Mouse (Mus musculus) CH12.LX (cell line): ENCODE data around the gene Gm2a. TPM values are rescaled to one million over a fixed set of nuclear protein-coding genes. Genes with fewer than 3 reads are reported as not detected.

ENCODE experiments used
- DNase-seq: peaks from one replicate; pipeline ENCODE4 v3.0.0-alpha.2; 2013; ENCODE audit errors: extremely low read depth
- H3K27ac ChIP-seq: 2 replicates; pipeline ENCODE4 v1.5.1; 2012; ENCODE audit warnings: low read depth, mild to moderate bottlenecking, control low read depth, moderate library complexity; ENCODE audit not compliant: insufficient read depth
- H3K27me3 ChIP-seq: replicated peaks from 2 replicates; pipeline ENCODE3; 2012; ENCODE audit warnings: inconsistent platforms
- H3K36me3 ChIP-seq, 2 experiments: replicated peaks in 1 of 2; 2 replicates each; pipeline versions ENCODE3 to v1.6.1; 2012; ENCODE audit warnings: inconsistent platforms in 1 of 2, low read length in 1 of 2, mild to moderate bottlenecking in 1 of 2, mixed read lengths in 1 of 2, moderate library complexity in 1 of 2; ENCODE audit not compliant: control insufficient read depth in 1 of 2, insufficient read depth in 1 of 2
- H3K4me1 ChIP-seq, 2 experiments: 2 replicates each; pipeline ENCODE4 v1.6.1; 2012; ENCODE audit warnings: inconsistent platforms in 1 of 2, moderate library complexity in 1 of 2; ENCODE audit not compliant: insufficient read depth in 2 of 2, control insufficient read depth in 1 of 2
- H3K4me2 ChIP-seq: 2 replicates; pipeline ENCODE4 v1.6.1; 2012; ENCODE audit warnings: low read depth, mild to moderate bottlenecking, control low read depth; ENCODE audit not compliant: poor library complexity, insufficient read depth, severe bottlenecking
- H3K4me3 ChIP-seq, 3 experiments: fragments of 150-350 bp in 1 of 3; sonication (generic) in 1 of 3; replicated peaks in 1 of 3; 2 replicates each; pipeline versions ENCODE3 to v1.5.1; 2011 to 2012; ENCODE audit warnings: low read depth in 2 of 3, low read length in 2 of 3, mild to moderate bottlenecking in 2 of 3, moderate library complexity in 2 of 3, control low read depth in 1 of 3, improper control_type of control experiment in 1 of 3, inconsistent platforms in 1 of 3, mixed read lengths in 1 of 3; ENCODE audit not compliant: poor library complexity in 1 of 3
- H3K79me2 ChIP-seq: replicated peaks from 2 replicates; pipeline ENCODE4 v1.6.1; 2012; ENCODE audit warnings: mild to moderate bottlenecking, moderate library complexity; ENCODE audit not compliant: control insufficient read depth, poor library complexity, insufficient read depth, severe bottlenecking; ENCODE audit errors: extremely low read depth
- H3K9ac ChIP-seq: 2 replicates; pipeline ENCODE4 v1.6.1; 2012; ENCODE audit warnings: low read depth, mild to moderate bottlenecking, control low read depth, moderate library complexity; ENCODE audit not compliant: insufficient read depth
- H3K9me3 ChIP-seq: replicated peaks from 2 replicates; pipeline ENCODE3; 2012; ENCODE audit warnings: low read length, inconsistent platforms, mixed read lengths
- BHLHE40 ChIP-seq: IDR thresholded peaks from 2 replicates; pipeline ENCODE4 v1.6.1; 2011; ENCODE audit warnings: mild to moderate bottlenecking, low read depth, low read length, improper control_type of control experiment
- ELF1 ChIP-seq: IDR thresholded peaks from 2 replicates; pipeline ENCODE4 v1.6.1; 2014; ENCODE audit warnings: low read depth, mild to moderate bottlenecking, inconsistent platforms, low read length, improper control_type of control experiment
- GABPA ChIP-seq: IDR thresholded peaks from 2 replicates; pipeline ENCODE4 v1.6.1; 2012; ENCODE audit warnings: low read depth, low read length, improper control_type of control experiment, inconsistent platforms; ENCODE audit not compliant: insufficient replicate concordance
- IRF4 ChIP-seq: IDR thresholded peaks from 2 replicates; pipeline ENCODE4 v1.6.1; 2014; ENCODE audit warnings: low read depth, mild to moderate bottlenecking, inconsistent platforms, low read length, improper control_type of control experiment
- JUN ChIP-seq: IDR thresholded peaks from 2 replicates; pipeline ENCODE4 v1.6.1; 2011; ENCODE audit warnings: low read depth, mild to moderate bottlenecking, low read length, improper control_type of control experiment, moderate library complexity; ENCODE audit not compliant: insufficient read depth
- JUND ChIP-seq: conservative IDR thresholded peaks from 2 replicates; pipeline ENCODE4 v1.6.1; 2011; ENCODE audit warnings: low read depth, low read length, improper control_type of control experiment
- KAT2A ChIP-seq: IDR thresholded peaks from 2 replicates; pipeline ENCODE4 v1.6.1; 2012; ENCODE audit warnings: low read length, improper control_type of control experiment, inconsistent platforms; ENCODE audit not compliant: insufficient replicate concordance
- MAX ChIP-seq: IDR thresholded peaks from 2 replicates; pipeline ENCODE4 v1.6.1; 2011; ENCODE audit warnings: low read length, improper control_type of control experiment
- MAZ ChIP-seq: IDR thresholded peaks from 2 replicates; pipeline ENCODE4 v1.6.1; 2012; ENCODE audit warnings: low read depth, mild to moderate bottlenecking, inconsistent platforms, low read length, improper control_type of control experiment, moderate library complexity
- MEF2A ChIP-seq: IDR thresholded peaks from 2 replicates; pipeline ENCODE4 v1.6.1; 2014; ENCODE audit warnings: low read depth, mild to moderate bottlenecking, inconsistent platforms, low read length, improper control_type of control experiment, borderline replicate concordance
- MYC ChIP-seq: IDR thresholded peaks from 2 replicates; pipeline ENCODE4 v1.6.1; 2011; ENCODE audit warnings: low read depth, mild to moderate bottlenecking, improper control_type of control experiment, low read length
- NELFE ChIP-seq: IDR thresholded peaks from 2 replicates; pipeline ENCODE4 v1.6.1; 2011; ENCODE audit warnings: low read depth, low read length, improper control_type of control experiment
- NRF1 ChIP-seq: IDR thresholded peaks from 2 replicates; pipeline ENCODE4 v1.6.1; 2014; ENCODE audit warnings: low read depth, mild to moderate bottlenecking, inconsistent platforms, low read length, improper control_type of control experiment, moderate library complexity
- PAX5 ChIP-seq: IDR thresholded peaks from 2 replicates; pipeline ENCODE4 v1.6.1; 2012; ENCODE audit warnings: low read length, inconsistent platforms, mixed read lengths
- POLR2A ChIP-seq: IDR thresholded peaks from 2 replicates; pipeline ENCODE4 v1.6.1; 2011; ENCODE audit warnings: low read depth, mild to moderate bottlenecking, improper control_type of control experiment, low read length
- TCF12 ChIP-seq: IDR thresholded peaks from 2 replicates; pipeline ENCODE4 v1.6.1; 2014; ENCODE audit warnings: low read depth, mild to moderate bottlenecking, inconsistent platforms, low read length, improper control_type of control experiment
- UBTF ChIP-seq: IDR thresholded peaks from 2 replicates; pipeline ENCODE4 v1.6.1; 2012; ENCODE audit warnings: low read depth, mild to moderate bottlenecking, inconsistent platforms, low read length, improper control_type of control experiment, moderate library complexity
- USF1 ChIP-seq: IDR thresholded peaks from 2 replicates; pipeline ENCODE4 v1.6.1; 2014; ENCODE audit warnings: low read depth, mild to moderate bottlenecking, inconsistent platforms, low read length, improper control_type of control experiment
- USF2 ChIP-seq: conservative IDR thresholded peaks from 2 replicates; pipeline ENCODE4 v1.6.1; 2011; ENCODE audit warnings: low read depth, low read length, improper control_type of control experiment
- ZC3H11A ChIP-seq: IDR thresholded peaks from 2 replicates; pipeline ENCODE4 v1.6.1; 2012; ENCODE audit warnings: low read depth, mild to moderate bottlenecking, inconsistent platforms, low read length, improper control_type of control experiment
- ZKSCAN1 ChIP-seq: IDR thresholded peaks from 2 replicates; pipeline ENCODE4 v1.6.1; 2012; ENCODE audit warnings: low read depth, inconsistent platforms, low read length, improper control_type of control experiment, borderline replicate concordance
- ZMIZ1 ChIP-seq: IDR thresholded peaks from 2 replicates; pipeline ENCODE4 v1.6.1; 2012; ENCODE audit warnings: low read depth, mild to moderate bottlenecking, inconsistent platforms, low read length, improper control_type of control experiment
- ZNF384 ChIP-seq: IDR thresholded peaks from 2 replicates; pipeline ENCODE4 v1.6.1; 2012; ENCODE audit warnings: low read depth, low read length, improper control_type of control experiment, inconsistent platforms
- dilution Hi-C: fragments of 300-500 bp; cut with MboI; formaldehyde crosslinking; loops from 2 replicates; pipeline ENCODE4 v1.14.3; 2020; ENCODE audit warnings: low sequenced_read_pairs; ENCODE audit not compliant: extremely low pct_unique_long_range_greater_than_20kb, extremely low pct_ligation_motif_present
- in situ Hi-C: fragments of 300-500 bp; cut with MboI; formaldehyde crosslinking; loops from 3 replicates; pipeline ENCODE4 v1.14.3; 2019; ENCODE audit warnings: low sequenced_read_pairs, low pct_ligation_motif_present, low pct_unique_long_range_greater_than_20kb, mixed read lengths
- polyA plus RNA-seq: library from polyadenylated mRNA; unstranded; fragments of >175 nt; gene quantifications from 2 replicates; pipeline ENCODE4 v1.2.1, GENCODE M21; 2012; ENCODE audit warnings: low read depth; ENCODE audit not compliant: insufficient read length
- total RNA-seq, 2 experiments: library from RNA; depleted of rRNA; stranded (reverse); fragments of 300-350 nt in 1 of 2; fragments of >200 nt in 1 of 2; gene quantifications; 2 replicates each; pipeline ENCODE4 v1.2.3; 2012 to 2014

Gm2a gene
- total and polyA plus RNA-seq, 3 experiments, result 10.0 to 26.5 (median 25.6) TPM

GRCm38 (mm10) chr11:55120279-55120678, 22.4 kb downstream of the Gm2a start:
- Histone ChIP-seq H3K27me3 (no peaks in the 10 kb centered on the region), H3K27ac (no peak overlapping the region)
- dilution Hi-C loops, result no loop called here
- no peak for DNase-seq
- no peak for TF ChIP-seq ZNF384
- TF ChIP-seq MAX, result no peak
- no peak for TF ChIP-seq ZKSCAN1
- no peak for TF ChIP-seq JUN
- TF ChIP-seq ZC3H11A, result no peak
- TF ChIP-seq ELF1, result no peak
- no peak for TF ChIP-seq USF2
- no peak for TF ChIP-seq JUND
- no peak for TF ChIP-seq TCF12
- no peak for TF ChIP-seq NELFE
- TF ChIP-seq KAT2A, result no peak
- no peak for TF ChIP-seq ZMIZ1
- TF ChIP-seq, all 38 proteins: peak for 0
- peaks cover 8% of the 10 kb centered on the region for H3K9me3 ChIP-seq
- H3K4me3 ChIP-seq, result no peak overlapping the region
- no peaks in the 10 kb centered on the region for H3K79me2 ChIP-seq
- H3K4me1 ChIP-seq, result peaks cover 0 to 30% of the 10 kb centered on the region in 2 experiments; a peak in 2 of 4 replicates
- no peak overlapping the region for H3K9ac ChIP-seq
- no peak overlapping the region for H3K4me2 ChIP-seq
- no peaks in the 10 kb centered on the region for H3K36me3 ChIP-seq
- in situ Hi-C loops, result no loop called here

GRCm38 (mm10) chr11:55120821-55121271, 22.9 kb downstream of the Gm2a start:
- Histone ChIP-seq H3K4me2 (no peak overlapping the region), H3K4me1 (peaks cover 4 to 32% of the 10 kb centered on the region in 2 experiments), H3K36me3 (no peaks in the 10 kb centered on the region), H3K27me3 (no peaks in the 10 kb centered on the region)
- dilution Hi-C loops, result no loop called here
- TF ChIP-seq UBTF (no peak), IRF4 (no peak), NRF1 (no peak), KAT2A (no peak), ZC3H11A (no peak), TCF12 (no peak), PAX5 (no peak), JUND (no peak), ZNF384 (no peak), BHLHE40 (no peak), GABPA (no peak), MEF2A (no peak), ELF1 (no peak), MYC (no peak), MAZ (no peak), POLR2A (no peak), NELFE (no peak), USF1 (no peak)
- TF ChIP-seq, all 38 proteins: peak for 0
- in situ Hi-C loops, result no loop called here
- H3K4me3 ChIP-seq, result no peak overlapping the region
- DNase-seq, result no peak
- H3K9me3 ChIP-seq, result peaks cover 8% of the 10 kb centered on the region
- H3K27ac ChIP-seq, result no peak overlapping the region
- H3K9ac ChIP-seq, result no peak overlapping the region
- no peaks in the 10 kb centered on the region for H3K79me2 ChIP-seq
